Mouse (Mus musculus): ENCODE data around the gene Gm10717.
"Not testable (repeated sequence)": the region's sequence is repeated elsewhere in the genome, so short reads cannot be mapped to it uniquely, and the experiment has no call there.

Gm10717 gene

GRCm38 (mm10) chr9:3025653-3026052, 436 bp downstream of the Gm10717 start:
- not testable (repeated sequence) for DNase-seq (ENCODE audit: low spot score)

GRCm38 (mm10) chr9:3026136-3026535, 919 bp downstream of the Gm10717 start:
- not testable (repeated sequence) for DNase-seq (ENCODE audit: low spot score)

GRCm38 (mm10) chr9:3026741-3027140, 1.5 kb downstream of the Gm10717 start:
- DNase-seq (ENCODE audit: low spot score), result not testable (repeated sequence)

GRCm38 (mm10) chr9:3027200-3027599, 2.0 kb downstream of the Gm10717 start:
- DNase-seq (ENCODE audit: low spot score), result peak; percentile 70

GRCm38 (mm10) chr9:3029276-3030000, 4.2 kb downstream of the Gm10717 start:
- not testable (repeated sequence) for DNase-seq (ENCODE audit: low spot score)

- DNase-seq (ENCODE audit: low spot score), result peak; percentile 94
Measured at GRCm38 (mm10) chr9:3030677-3031318, 5.6 kb downstream of the Gm10717 start.

GRCm38 (mm10) chr9:3034299-3034698, 9.1 kb downstream of the Gm10717 start, which contains the start of gene Gm17535:
TSS of gene Gm17535 (plus strand) at chr9:3034599.
- not testable (repeated sequence) for DNase-seq (ENCODE audit: low spot score)

GRCm38 (mm10) chr9:3036577-3036976, 11.4 kb downstream of the Gm10717 start, which contains the start of gene Gm10715:
TSS of gene Gm10715 (plus strand) at chr9:3036877.
- DNase-seq (ENCODE audit: low spot score), result not testable (repeated sequence)

GRCm38 (mm10) chr9:3038161-3038560, 12.9 kb downstream of the Gm10717 start:
- DNase-seq (ENCODE audit: low spot score), result peak; percentile 10

All from embryo, embryonic 10.5 days (tissue).